Mouse (Mus musculus): ENCODE data around the gene Hoga1.
A peak's percentile ranks its signal among the peaks of the same experiment; 100 is the strongest.
"Not testable (repeated sequence)": the region's sequence is repeated elsewhere in the genome, so short reads cannot be mapped to it uniquely, and the experiment has no call there.

Hoga1 gene

GRCm38 (mm10) chr19:42069241-42069525, 23.8 kb downstream of the Hoga1 start:
- peak; percentile 28 for DNase-seq (ENCODE audit: low spot score)

GRCm38 (mm10) chr19:42071221-42071620, 25.8 kb downstream of the Hoga1 start:
- DNase-seq (ENCODE audit: low spot score): no peak

GRCm38 (mm10) chr19:42071886-42072608, 26.6 kb downstream of the Hoga1 start:
- DNase-seq (ENCODE audit: low spot score): no peak

- DNase-seq (ENCODE audit: low spot score): no peak
These were observed 27.4 kb downstream of the Hoga1 start for GRCm38 (mm10) chr19:42072802-42073201.

- DNase-seq (ENCODE audit: low spot score): no peak
These were observed 29.6 kb downstream of the Hoga1 start for GRCm38 (mm10) chr19:42075051-42075450.

GRCm38 (mm10) chr19:42075992-42076391, 30.6 kb downstream of the Hoga1 start:
- no peak for DNase-seq (ENCODE audit: low spot score)

GRCm38 (mm10) chr19:42078566-42078965, 33.2 kb downstream of the Hoga1 start:
- DNase-seq (ENCODE audit: low spot score): no peak

GRCm38 (mm10) chr19:42079006-42079405, 33.6 kb downstream of the Hoga1 start:
- no peak for DNase-seq (ENCODE audit: low spot score)

GRCm38 (mm10) chr19:42079950-42080349, 34.5 kb downstream of the Hoga1 start:
- DNase-seq (ENCODE audit: low spot score): no peak

GRCm38 (mm10) chr19:42080469-42080868, 35.1 kb downstream of the Hoga1 start:
- no peak for DNase-seq (ENCODE audit: low spot score)

- DNase-seq (ENCODE audit: low spot score): not testable (repeated sequence)
These were observed 36.2 kb downstream of the Hoga1 start for GRCm38 (mm10) chr19:42081613-42082012.

- DNase-seq (ENCODE audit: low spot score): no peak
These were observed 40.3 kb downstream of the Hoga1 start for GRCm38 (mm10) chr19:42085690-42086089.

GRCm38 (mm10) chr19:42086166-42086565, 40.8 kb downstream of the Hoga1 start, which contains the start of gene Morn4:
Morn4 (minus strand) TSS chr19:42086357.
- DNase-seq (ENCODE audit: low spot score): peak; percentile 98

- DNase-seq (ENCODE audit: low spot score): peak; percentile 60
These were observed 43.8 kb downstream of the Hoga1 start for GRCm38 (mm10) chr19:42089103-42089747.

- DNase-seq (ENCODE audit: low spot score): peak; percentile 99
These were observed 44.6 kb downstream of the Hoga1 start, which contains the start of gene Pi4k2a for GRCm38 (mm10) chr19:42089748-42090595. Pi4k2a (plus strand) TSS chr19:42090470.

GRCm38 (mm10) chr19:42090637-42091141, 45.3 kb downstream of the Hoga1 start:
- DNase-seq (ENCODE audit: low spot score): peak; percentile 28

GRCm38 (mm10) chr19:42099406-42099805, 54.0 kb downstream of the Hoga1 start:
- DNase-seq (ENCODE audit: low spot score): no peak

- no peak for DNase-seq (ENCODE audit: low spot score)
These were observed 59.3 kb downstream of the Hoga1 start for GRCm38 (mm10) chr19:42104681-42105080.

GRCm38 (mm10) chr19:42115783-42116335, 70.4 kb downstream of the Hoga1 start:
- no peak for DNase-seq (ENCODE audit: low spot score)

- no peak for DNase-seq (ENCODE audit: low spot score)
These were observed 72.7 kb downstream of the Hoga1 start for GRCm38 (mm10) chr19:42118142-42118541.

GRCm38 (mm10) chr19:42118596-42118995, 73.2 kb downstream of the Hoga1 start:
- DNase-seq (ENCODE audit: low spot score): no peak

GRCm38 (mm10) chr19:42120451-42120850, 75.0 kb downstream of the Hoga1 start:
- DNase-seq (ENCODE audit: low spot score): no peak

Data from retina, embryonic 14.5 days (tissue).